Mouse (Mus musculus): Measurements from ENCODE around the gene Nfyb. TPM values are rescaled to one million over a fixed set of nuclear protein-coding genes. Genes with fewer than 3 reads are reported as not detected.

Gene Nfyb
- 60.7 and 61.1 TPM in 2 replicates for polyA plus RNA-seq (2016; fragmentation: Nextera tagmentation; extraction: Ambion mirVana)

GRCm38 (mm10) chr10:82763840-82764631 lies at the start of gene Nfyb:
Gene Nfyb, minus strand, starts transcription at chr10:82764144.
- no peaks in the 10 kb centered on the region for H3K9me3 ChIP-seq (replicated peaks)
- peak within 1 kb of the TSS; percentile 96 for H3K4me3 ChIP-seq
- peaks cover 42% of the 10 kb centered on the region for H3K4me1 ChIP-seq
- peak; percentile 97 for DNase-seq (ENCODE audit: low spot score)
- no peaks in the 10 kb centered on the region; the same call in 1 of the 2 replicates for H3K27me3 ChIP-seq (ENCODE audit: low read depth, poor library complexity, severe bottlenecking)
- WGBS, result 1% methylated on average over 68 of the region's 68 CpGs
- peak within 1 kb of the TSS; percentile 100 for H3K27ac ChIP-seq (replicated peaks)
- peaks cover 26% of the 10 kb centered on the region for H3K36me3 ChIP-seq

- no peaks in the 10 kb centered on the region for H3K9me3 ChIP-seq (replicated peaks)
- H3K36me3 ChIP-seq, result no peaks in the 10 kb centered on the region
- peak overlapping the region; percentile 79 for H3K27ac ChIP-seq (replicated peaks)
- H3K27me3 ChIP-seq (ENCODE audit: low read depth, poor library complexity, severe bottlenecking), result peaks cover 6% of the 10 kb centered on the region
- peaks cover 47% of the 10 kb centered on the region for H3K4me1 ChIP-seq
- peak; percentile 84 for DNase-seq (ENCODE audit: low spot score)
- H3K4me3 ChIP-seq, result peak overlapping the region; percentile 66
- WGBS, result 5% methylated on average over 46 of the region's 52 CpGs
Observed at GRCm38 (mm10) chr10:82811855-82812431, 48.0 kb upstream of the Nfyb start.

- WGBS, result 10% methylated on average over 3 of the region's 3 CpGs
- H3K36me3 ChIP-seq, result no peaks in the 10 kb centered on the region
- peak overlapping the region; percentile 75 for H3K27ac ChIP-seq (replicated peaks)
- no peak overlapping the region for H3K4me3 ChIP-seq
- H3K9me3 ChIP-seq (replicated peaks), result no peaks in the 10 kb centered on the region
- DNase-seq (ENCODE audit: low spot score), result no peak
- peaks cover 6% of the 10 kb centered on the region for H3K27me3 ChIP-seq (ENCODE audit: low read depth, poor library complexity, severe bottlenecking)
- peaks cover 43% of the 10 kb centered on the region for H3K4me1 ChIP-seq
Observed at GRCm38 (mm10) chr10:82809352-82809751, 45.4 kb upstream of the Nfyb start.

- H3K36me3 ChIP-seq, result no peaks in the 10 kb centered on the region
- peaks cover 6% of the 10 kb centered on the region for H3K27me3 ChIP-seq (ENCODE audit: low read depth, poor library complexity, severe bottlenecking)
- H3K9me3 ChIP-seq (replicated peaks), result no peaks in the 10 kb centered on the region
- no peak for DNase-seq (ENCODE audit: low spot score)
- peaks cover 42% of the 10 kb centered on the region for H3K4me1 ChIP-seq
- no peak overlapping the region for H3K4me3 ChIP-seq
- peak overlapping the region; percentile 75 for H3K27ac ChIP-seq (replicated peaks)
- WGBS, result 79% methylated on average over 8 of the region's 8 CpGs
Observed at GRCm38 (mm10) chr10:82808891-82809290, 44.9 kb upstream of the Nfyb start.

GRCm38 (mm10) chr10:82808155-82808554 lies 44.2 kb upstream of the Nfyb start:
- H3K27me3 ChIP-seq (ENCODE audit: low read depth, poor library complexity, severe bottlenecking), result peaks cover 6% of the 10 kb centered on the region
- WGBS, result 43% methylated on average over 6 of the region's 6 CpGs
- H3K4me1 ChIP-seq, result peaks cover 42% of the 10 kb centered on the region
- DNase-seq (ENCODE audit: low spot score), result no peak
- H3K9me3 ChIP-seq (replicated peaks), result no peaks in the 10 kb centered on the region
- H3K4me3 ChIP-seq, result no peak overlapping the region
- no peaks in the 10 kb centered on the region for H3K36me3 ChIP-seq
- H3K27ac ChIP-seq (replicated peaks), result peak overlapping the region; percentile 33; the same call in 1 of the 2 replicates

- Histone ChIP-seq H3K27me3 (ENCODE audit: low read depth, poor library complexity, severe bottlenecking) (0 out of 2 replicates have a peak, but pooled peaks cover 2% of the 10 kb centered on the region), H3K4me3 (no peak overlapping the region), H3K4me1 (peaks cover 42% of the 10 kb centered on the region), H3K9me3 (replicated peaks) (no peaks in the 10 kb centered on the region), H3K27ac (replicated peaks) (no peak overlapping the region), H3K36me3 (no peaks in the 10 kb centered on the region)
- DNase-seq (ENCODE audit: low spot score), result no peak
- WGBS, result 89% methylated on average over 7 of the region's 7 CpGs
Observed at GRCm38 (mm10) chr10:82807238-82807637, 43.3 kb upstream of the Nfyb start.

GRCm38 (mm10) chr10:82806414-82806813 lies 42.5 kb upstream of the Nfyb start:
- Histone ChIP-seq H3K4me3 (no peak overlapping the region), H3K27ac (replicated peaks) (no peak overlapping the region), H3K4me1 (peaks cover 34% of the 10 kb centered on the region), H3K27me3 (ENCODE audit: low read depth, poor library complexity, severe bottlenecking) (no peaks in the 10 kb centered on the region), H3K9me3 (replicated peaks) (no peaks in the 10 kb centered on the region), H3K36me3 (no peaks in the 10 kb centered on the region)
- DNase-seq (ENCODE audit: low spot score), result no peak
- WGBS, result 82% methylated on average over 8 of the region's 8 CpGs

- H3K9me3 ChIP-seq (replicated peaks), result no peaks in the 10 kb centered on the region
- H3K36me3 ChIP-seq, result no peaks in the 10 kb centered on the region
- H3K27me3 ChIP-seq (ENCODE audit: low read depth, poor library complexity, severe bottlenecking), result no peaks in the 10 kb centered on the region
- H3K4me1 ChIP-seq, result peaks cover 30% of the 10 kb centered on the region
- H3K27ac ChIP-seq (replicated peaks), result no peak overlapping the region
- no peak for DNase-seq (ENCODE audit: low spot score)
- no peak overlapping the region for H3K4me3 ChIP-seq
- 87% methylated on average over 6 of the region's 6 CpGs for WGBS
Observed at GRCm38 (mm10) chr10:82805111-82805510, 41.2 kb upstream of the Nfyb start.

GRCm38 (mm10) chr10:82804396-82804795 lies 40.5 kb upstream of the Nfyb start:
- Histone ChIP-seq H3K4me3 (no peak overlapping the region), H3K36me3 (no peaks in the 10 kb centered on the region), H3K27ac (replicated peaks) (no peak overlapping the region), H3K4me1 (peaks cover 23% of the 10 kb centered on the region), H3K9me3 (replicated peaks) (no peaks in the 10 kb centered on the region), H3K27me3 (ENCODE audit: low read depth, poor library complexity, severe bottlenecking) (no peaks in the 10 kb centered on the region)
- WGBS, result 77% methylated on average over 3 of the region's 3 CpGs
- DNase-seq (ENCODE audit: low spot score), result no peak

- WGBS, result 79% methylated on average over 5 of the region's 5 CpGs
- Histone ChIP-seq H3K27me3 (ENCODE audit: low read depth, poor library complexity, severe bottlenecking) (0 out of 2 replicates have a peak, but pooled peaks cover 12% of the 10 kb centered on the region), H3K4me1 (peaks cover 13% of the 10 kb centered on the region)
Observed at GRCm38 (mm10) chr10:82800094-82800493, 36.1 kb upstream of the Nfyb start.

GRCm38 (mm10) chr10:82798312-82798933 lies 34.5 kb upstream of the Nfyb start:
- Histone ChIP-seq H3K4me3 (no peak overlapping the region), H3K4me1 (peaks cover 13% of the 10 kb centered on the region), H3K27ac (replicated peaks) (no peak overlapping the region), H3K36me3 (no peaks in the 10 kb centered on the region), H3K9me3 (replicated peaks) (no peaks in the 10 kb centered on the region), H3K27me3 (ENCODE audit: low read depth, poor library complexity, severe bottlenecking) (0 out of 2 replicates have a peak, but pooled peaks cover 12% of the 10 kb centered on the region)
- DNase-seq (ENCODE audit: low spot score), result no peak
- 69% methylated on average over 11 of the region's 11 CpGs for WGBS

More at GRCm38 (mm10) chr10:82800094-82800493, 36.1 kb upstream of the Nfyb start:
- DNase-seq (ENCODE audit: low spot score), result no peak
- no peaks in the 10 kb centered on the region for H3K9me3 ChIP-seq (replicated peaks)
- no peak overlapping the region for H3K27ac ChIP-seq (replicated peaks)
- H3K36me3 ChIP-seq, result no peaks in the 10 kb centered on the region
- no peak overlapping the region for H3K4me3 ChIP-seq

- Histone ChIP-seq H3K27ac (replicated peaks) (no peak overlapping the region), H3K36me3 (no peaks in the 10 kb centered on the region), H3K4me3 (no peak overlapping the region), H3K27me3 (ENCODE audit: low read depth, poor library complexity, severe bottlenecking) (0 out of 2 replicates have a peak, but pooled peaks cover 12% of the 10 kb centered on the region), H3K4me1 (peaks cover 13% of the 10 kb centered on the region), H3K9me3 (replicated peaks) (no peaks in the 10 kb centered on the region)
- WGBS, result 89% methylated on average over 4 of the region's 4 CpGs
- no peak for DNase-seq (ENCODE audit: low spot score)
Observed at GRCm38 (mm10) chr10:82797119-82797491, 33.2 kb upstream of the Nfyb start.

All from midbrain, embryonic 10.5 days (tissue).